Mouse (Mus musculus) myocyte (in vitro differentiated cells): ENCODE results near the gene Plxnc1.

ENCODE experiments used
- CEBPB ChIP-seq: IDR thresholded peaks from 2 replicates; pipeline ENCODE4 v1.6.1; 2011; ENCODE audit warnings: mild to moderate bottlenecking, moderate library complexity; ENCODE audit not compliant: poor library complexity, insufficient read depth, severe bottlenecking
- E2F4 ChIP-seq: IDR thresholded peaks from one replicate; pipeline ENCODE4 v1.6.1; 2011; ENCODE audit warnings: mild to moderate bottlenecking, control low read depth, moderate library complexity; ENCODE audit not compliant: insufficient read depth
- MAX ChIP-seq: IDR thresholded peaks from one replicate; pipeline ENCODE4 v1.6.1; 2011; ENCODE audit warnings: low read depth, mild to moderate bottlenecking, control low read depth
- MYOD1 ChIP-seq, 3 experiments: IDR thresholded peaks; one replicate each; pipeline ENCODE4 v1.6.1; 2011; ENCODE audit warnings: control low read depth in 2 of 3, low read depth in 2 of 3, mild to moderate bottlenecking in 2 of 3, moderate library complexity in 1 of 3; ENCODE audit not compliant: insufficient read length in 2 of 3, control insufficient read depth in 1 of 3
- MYOG ChIP-seq, 3 experiments: IDR thresholded peaks; one replicate each; pipeline ENCODE4 v1.6.1; 2011; ENCODE audit warnings: control low read depth in 2 of 3, low read depth in 2 of 3, mild to moderate bottlenecking in 2 of 3; ENCODE audit not compliant: insufficient read length in 2 of 3, control insufficient read depth in 1 of 3, insufficient read depth in 1 of 3
- POLR2A ChIP-seq: IDR thresholded peaks from one replicate; pipeline ENCODE4 v1.6.1; 2011; ENCODE audit warnings: low read depth, mild to moderate bottlenecking, control low read depth, moderate library complexity; ENCODE audit not compliant: insufficient read length
- POLR2AphosphoS2 ChIP-seq: IDR thresholded peaks from one replicate; pipeline ENCODE4 v1.6.1; 2011; ENCODE audit warnings: low read depth, control low read depth; ENCODE audit not compliant: insufficient read length
- SRF ChIP-seq: IDR thresholded peaks from one replicate; pipeline ENCODE4 v1.6.1; 2011; ENCODE audit warnings: low read depth; ENCODE audit not compliant: control insufficient read depth, insufficient read length
- TCF12 ChIP-seq: IDR thresholded peaks from one replicate; pipeline ENCODE4 v1.6.1; 2011; ENCODE audit warnings: mild to moderate bottlenecking, control low read depth; ENCODE audit not compliant: poor library complexity, insufficient read depth, severe bottlenecking
- TCF3 ChIP-seq: IDR thresholded peaks from one replicate; pipeline ENCODE4 v1.6.1; 2011; ENCODE audit warnings: low read depth, control low read depth; ENCODE audit not compliant: insufficient read length
- USF1 ChIP-seq: IDR thresholded peaks from one replicate; pipeline ENCODE4 v1.6.1; 2011; ENCODE audit warnings: low read depth, mild to moderate bottlenecking, control low read depth, moderate library complexity

GRCm38 (mm10) chr10:94920526-94920925, 24.1 kb downstream of the Plxnc1 start:
- TF ChIP-seq MYOD1 (IDR thresholded peaks at IDR 0.05; ENCODE audit: control insufficient read depth in 1 of 3, insufficient read length in 2 of 3, low read depth in 2 of 3), result no peak
- TF ChIP-seq TCF12, result no peak
- TF ChIP-seq POLR2A, result no peak
- TF ChIP-seq MAX, result no peak
- TF ChIP-seq MYOG (IDR thresholded peaks at IDR 0.05; ENCODE audit: control insufficient read depth in 1 of 3, insufficient read depth in 1 of 3, insufficient read length in 2 of 3, low read depth in 2 of 3), result no peak
- TF ChIP-seq USF1, result no peak
- TF ChIP-seq E2F4, result no peak
- TF ChIP-seq POLR2AphosphoS2, result no peak
- no peak for TF ChIP-seq TCF3
- no peak for TF ChIP-seq CEBPB
- no peak for TF ChIP-seq SRF
